Mouse (Mus musculus) kidney, embryonic 14.5 days (tissue): ENCODE results near the gene Zfp36. TPM values are rescaled to one million over a fixed set of nuclear protein-coding genes. Genes with fewer than 3 reads are reported as not detected.

Experiments
- ATAC-seq: fragments of 200-750 bp; cut with Nextera tagmentation; 2 replicates; pipeline ENCODE4 v1.8.0; 2017; ENCODE audit warnings: moderate number of reproducible peaks, mild to moderate bottlenecking, moderate TSS enrichment, moderate library complexity; ENCODE audit not compliant: low FRiP score, low TSS enrichment
- H3K27ac ChIP-seq: fragments of 300-500 bp; sonication (generic); 2 replicates; pipeline ENCODE4 v1.5.1; 2014; ENCODE audit warnings: low read depth, mild to moderate bottlenecking, low read length, moderate library complexity, mixed read lengths
- H3K27me3 ChIP-seq: fragments of 300-500 bp; sonication (generic); 2 replicates; pipeline ENCODE4 v1.6.1; 2014; ENCODE audit warnings: mild to moderate bottlenecking, low read length; ENCODE audit not compliant: control insufficient read depth, insufficient read depth
- H3K36me3 ChIP-seq: fragments of 300-500 bp; sonication (generic); 2 replicates; pipeline ENCODE4 v1.6.1; 2014; ENCODE audit warnings: low read length, mixed read lengths; ENCODE audit not compliant: control insufficient read depth, insufficient read depth
- H3K4me1 ChIP-seq: fragments of 300-500 bp; sonication (generic); 2 replicates; pipeline ENCODE4 v1.6.1; 2014; ENCODE audit warnings: low read length, mixed read lengths; ENCODE audit not compliant: control insufficient read depth, insufficient read depth
- H3K4me2 ChIP-seq: fragments of 300-500 bp; sonication (generic); replicated peaks from 2 replicates; pipeline ENCODE4 v1.6.1; 2014; ENCODE audit warnings: low read depth, mild to moderate bottlenecking, low read length
- H3K4me3 ChIP-seq: fragments of 300-500 bp; sonication (generic); 2 replicates; pipeline ENCODE4 v1.5.1; 2014; ENCODE audit warnings: mild to moderate bottlenecking, low read length
- H3K9ac ChIP-seq: fragments of 300-500 bp; sonication (generic); 2 replicates; pipeline ENCODE4 v1.6.1; 2014; ENCODE audit warnings: low read depth, mild to moderate bottlenecking, low read length, moderate library complexity
- H3K9me3 ChIP-seq: fragments of 300-500 bp; sonication (generic); 2 replicates; pipeline ENCODE4 v1.6.1; 2016; ENCODE audit warnings: low read length; ENCODE audit not compliant: control insufficient read depth
- WGBS: fragments of 180-500 bp; shearing (Covaris S2); extraction: QIAGEN DNeasy Blood & Tissue Kit; methylation state at CpG from one replicate; pipeline ENCODE4 v1.1.7; 2014; 5-methylcytosine and 5-hydroxymethylcytosine counted together
- polyA plus RNA-seq: library from polyadenylated mRNA; unstranded; fragments of >200 nt; fragmentation: Nextera tagmentation; extraction: Ambion mirVana; gene quantifications from 2 replicates; pipeline ENCODE4 v1.2.1, GENCODE M21; 2014

Zfp36 gene
- polyA plus RNA-seq, 1 experiment from 2014 or later, result 10.7 TPM

GRCm38 (mm10) chr7:28373891-28374495, 6.1 kb downstream of the Zfp36 start:
- Histone ChIP-seq H3K9ac (no peak overlapping the region), H3K4me3 (no peak overlapping the region), H3K27me3 (no peaks in the 10 kb centered on the region), H3K27ac (peak overlapping the region; percentile 38; the same call in 1 of the 2 replicates), H3K4me1 (peaks cover 31% of the 10 kb centered on the region), H3K4me2 (no peak overlapping the region), H3K36me3 (peaks cover 21% of the 10 kb centered on the region), H3K9me3 (no peaks in the 10 kb centered on the region)
- no peak for ATAC-seq
- 75% methylated on average over 7 of the region's 7 CpGs for WGBS

DNA sequence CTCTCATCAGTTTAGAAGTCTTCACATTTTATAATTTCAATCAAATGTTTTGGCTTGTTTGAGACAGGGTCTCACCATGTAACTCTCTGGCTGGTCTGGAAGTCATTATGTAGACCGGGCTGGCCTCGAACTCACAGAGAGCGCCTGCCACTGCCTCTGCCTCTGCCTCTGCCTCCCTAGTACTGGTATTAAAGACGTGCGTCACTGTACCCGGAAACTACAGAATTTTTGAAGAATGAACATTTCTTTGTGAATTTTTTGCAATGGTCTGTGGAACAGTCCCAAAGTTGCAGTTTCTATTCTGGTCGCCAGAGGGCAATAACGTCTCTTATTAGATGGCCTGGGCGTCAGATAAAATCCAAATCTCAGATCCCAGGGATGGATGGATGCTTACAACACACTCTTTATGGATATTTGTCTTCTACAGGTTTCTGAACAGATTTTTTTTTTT, 6.9 kb downstream of the Zfp36 start:
- H3K36me3 ChIP-seq, result peaks cover 30% of the 10 kb centered on the region
- H3K9me3 ChIP-seq, result no peaks in the 10 kb centered on the region
- H3K4me1 ChIP-seq, result peaks cover 30% of the 10 kb centered on the region
- no peak for ATAC-seq
- under 1% methylated on average over 9 of the region's 9 CpGs for WGBS
- H3K27ac ChIP-seq, result peak overlapping the region; percentile 88
- peak overlapping the region; percentile 48; the same call in 1 of the 2 replicates for H3K9ac ChIP-seq
- H3K4me2 ChIP-seq, result peak overlapping the region; percentile 52
- no peaks in the 10 kb centered on the region for H3K27me3 ChIP-seq
- H3K4me3 ChIP-seq, result peak overlapping the region; percentile 42

DNA sequence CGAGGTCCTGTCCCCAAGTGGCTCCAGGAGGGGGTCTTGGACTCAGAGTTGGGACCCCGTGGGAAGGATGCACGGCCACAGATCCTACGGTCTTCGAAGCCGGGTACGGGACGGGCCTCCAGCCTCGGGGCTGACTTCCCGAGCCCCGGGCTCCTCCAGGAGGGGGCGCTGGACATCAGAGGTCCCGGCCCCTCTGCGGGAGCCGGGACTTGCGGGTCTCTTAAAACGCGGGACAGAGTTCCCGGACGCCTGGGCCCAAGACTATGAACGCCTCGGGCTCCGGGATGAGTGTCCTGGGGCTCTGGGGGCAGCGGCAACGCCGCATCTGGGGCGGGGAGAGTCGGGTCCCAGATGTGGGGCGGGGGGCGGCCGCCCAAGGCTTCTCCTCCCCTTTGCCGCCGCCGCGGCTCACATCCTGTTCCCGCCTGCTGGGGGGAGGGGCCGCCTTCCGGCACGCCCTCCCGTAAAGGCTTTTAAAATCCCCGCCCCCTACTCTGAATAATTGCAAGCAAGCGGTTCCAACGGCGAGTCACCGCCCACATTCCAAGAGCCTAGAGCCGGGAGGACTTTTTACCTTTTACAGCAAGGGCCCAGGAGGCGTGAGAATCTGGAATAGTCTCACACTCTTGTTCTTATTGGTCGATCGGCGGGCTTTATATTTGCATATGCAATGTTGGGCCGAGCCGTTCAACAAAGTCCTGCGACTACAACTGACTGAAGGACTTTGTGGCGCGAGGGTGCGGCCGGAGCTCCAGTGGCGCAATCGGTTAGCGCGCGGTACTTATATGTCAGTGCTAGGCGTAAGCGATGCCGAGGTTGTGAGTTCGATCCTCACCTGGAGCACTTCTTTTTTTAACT, 7.6 kb downstream of the Zfp36 start, which contains the start of gene Plekhg2:
TSS of gene Plekhg2 (minus strand) at position 349 of the 858 bp plus-strand sequence.
- ATAC-seq, result peak; percentile 92
- H3K27me3 ChIP-seq, result no peaks in the 10 kb centered on the region
- peaks cover 31% of the 10 kb centered on the region for H3K36me3 ChIP-seq
- peak within 1 kb of the TSS; percentile 89 for H3K9ac ChIP-seq
- whole genome bisulfite sequencing, result under 1% methylated on average over 61 of the region's 66 CpGs
- peaks cover 23% of the 10 kb centered on the region for H3K4me1 ChIP-seq
- peak within 1 kb of the TSS; percentile 73 for H3K4me2 ChIP-seq
- H3K27ac ChIP-seq, result peak within 1 kb of the TSS; percentile 93
- H3K9me3 ChIP-seq, result no peaks in the 10 kb centered on the region
- H3K4me3 ChIP-seq, result peak within 1 kb of the TSS; percentile 89

GRCm38 (mm10) chr7:28371514-28371989, 8.5 kb downstream of the Zfp36 start:
- peak; percentile 7; the same call in 1 of the 2 replicates for ATAC-seq

GRCm38 (mm10) chr7:28370977-28371513, 9.0 kb downstream of the Zfp36 start:
- WGBS, result 5% methylated on average over 11 of the region's 11 CpGs
- no peak for ATAC-seq
- peak overlapping the region; percentile 73 for H3K4me2 ChIP-seq
- peak overlapping the region; percentile 89 for H3K9ac ChIP-seq
- H3K36me3 ChIP-seq, result peaks cover 44% of the 10 kb centered on the region
- peak overlapping the region; percentile 89 for H3K4me3 ChIP-seq
- H3K27me3 ChIP-seq, result no peaks in the 10 kb centered on the region
- H3K27ac ChIP-seq, result peak overlapping the region; percentile 93
- H3K4me1 ChIP-seq, result peaks cover 16% of the 10 kb centered on the region
- H3K9me3 ChIP-seq, result no peaks in the 10 kb centered on the region

More at GRCm38 (mm10) chr7:28371514-28371989, 8.5 kb downstream of the Zfp36 start:
- Histone ChIP-seq H3K27ac (peak overlapping the region; percentile 93), H3K27me3 (no peaks in the 10 kb centered on the region), H3K9ac (peak overlapping the region; percentile 89), H3K4me2 (peak overlapping the region; percentile 73), H3K36me3 (peaks cover 39% of the 10 kb centered on the region), H3K9me3 (no peaks in the 10 kb centered on the region), H3K4me1 (peaks cover 16% of the 10 kb centered on the region), H3K4me3 (peak overlapping the region; percentile 89)
- under 1% methylated on average over 40 of the region's 43 CpGs for WGBS

- Histone ChIP-seq H3K9me3 (no peaks in the 10 kb centered on the region), H3K9ac (peak overlapping the region; percentile 89; the same call in 1 of the 2 replicates), H3K27ac (no peak overlapping the region), H3K4me1 (peaks cover 16% of the 10 kb centered on the region), H3K4me2 (peak overlapping the region; percentile 73), H3K36me3 (peaks cover 54% of the 10 kb centered on the region), H3K27me3 (no peaks in the 10 kb centered on the region), H3K4me3 (peak overlapping the region; percentile 89)
- 93% methylated on average over 14 of the region's 14 CpGs for WGBS
- no peak for ATAC-seq
These were observed 10.0 kb downstream of the Zfp36 start for GRCm38 (mm10) chr7:28370051-28370450.

DNA sequence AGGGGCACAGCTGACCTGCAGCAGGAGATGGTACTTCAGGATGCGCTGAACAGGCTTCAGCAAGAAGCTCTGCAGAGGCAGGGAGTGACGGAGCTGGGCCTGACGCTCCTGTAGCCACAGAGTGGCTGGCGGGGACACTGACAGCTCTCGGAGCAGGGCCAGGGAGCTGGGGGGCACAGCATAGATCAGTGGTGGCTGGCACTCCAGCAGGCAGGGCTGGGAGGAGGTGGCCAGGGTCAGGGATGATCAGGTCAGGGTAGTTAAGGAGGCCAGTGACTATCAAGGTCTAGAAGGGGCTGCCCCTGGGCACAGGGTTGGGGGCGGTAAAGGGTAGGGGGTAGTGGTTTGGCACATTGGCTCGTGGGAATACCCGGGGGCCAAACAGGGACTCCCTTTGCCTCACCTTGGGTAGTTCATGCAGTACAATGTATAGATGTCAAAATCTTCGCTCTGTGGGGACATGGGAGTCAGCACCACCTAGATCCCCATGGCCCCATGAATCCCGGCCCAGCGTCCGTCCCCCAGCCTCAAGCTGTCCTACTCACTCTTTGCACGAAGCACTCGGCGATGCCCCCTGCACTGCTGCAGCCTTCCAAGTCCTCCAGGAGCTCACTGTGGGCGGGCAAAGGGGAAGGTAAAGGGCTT, 11.7 kb downstream of the Zfp36 start:
- Histone ChIP-seq H3K36me3 (peaks cover 70% of the 10 kb centered on the region), H3K4me1 (peaks cover 16% of the 10 kb centered on the region), H3K4me3 (no peak overlapping the region), H3K27ac (no peak overlapping the region), H3K9me3 (no peaks in the 10 kb centered on the region), H3K9ac (no peak overlapping the region; the same call in 1 of the 2 replicates), H3K4me2 (no peak overlapping the region), H3K27me3 (no peaks in the 10 kb centered on the region)
- ATAC-seq, result no peak
- 92% methylated on average over 16 of the region's 16 CpGs for WGBS

- H3K27me3 ChIP-seq, result no peaks in the 10 kb centered on the region
- no peak for ATAC-seq
- no peak overlapping the region for H3K9ac ChIP-seq
- WGBS, result 89% methylated on average over 16 of the region's 16 CpGs
- peaks cover 73% of the 10 kb centered on the region for H3K36me3 ChIP-seq
- H3K9me3 ChIP-seq, result no peaks in the 10 kb centered on the region
- no peak overlapping the region for H3K4me3 ChIP-seq
- H3K27ac ChIP-seq, result no peak overlapping the region
- H3K4me2 ChIP-seq, result no peak overlapping the region
- peaks cover 16% of the 10 kb centered on the region for H3K4me1 ChIP-seq
These were observed 12.3 kb downstream of the Zfp36 start for GRCm38 (mm10) chr7:28367663-28368275.
